Mouse (Mus musculus) olfactory bulb, adult 2 months (tissue): ENCODE data around the gene Nxf1.

ENCODE experiments used
- CTCF ChIP-seq: fragments of 200-500 bp; IDR thresholded peaks from 2 replicates; pipeline ENCODE4 v1.5.1; 2012; ENCODE audit warnings: low read depth, mild to moderate bottlenecking, low read length, moderate library complexity; ENCODE audit not compliant: insufficient read depth
- POLR2A ChIP-seq: fragments of 200-500 bp; IDR thresholded peaks from 2 replicates; pipeline ENCODE4 v1.6.1; 2012; ENCODE audit warnings: mild to moderate bottlenecking, low read depth, low read length, moderate library complexity; ENCODE audit not compliant: insufficient read depth

- TF ChIP-seq CTCF (no peak), POLR2A (no peak)
These were observed 33.1 kb upstream of the Nxf1 start for GRCm38 (mm10) chr19:8723574-8724346.
